Mouse (Mus musculus) lung, postnatal 0 days (tissue): ENCODE data around the gene Gatad2a.

ENCODE experiments used
- CTCF ChIP-seq: IDR thresholded peaks from 2 replicates; pipeline ENCODE4 v1.5.1; 2016; ENCODE audit warnings: antibody characterized with exemption, mild to moderate bottlenecking
- EP300 ChIP-seq: IDR thresholded peaks from 2 replicates; pipeline ENCODE4 v1.6.1; 2016; ENCODE audit warnings: antibody characterized with exemption, mild to moderate bottlenecking, control low read depth

DNA sequence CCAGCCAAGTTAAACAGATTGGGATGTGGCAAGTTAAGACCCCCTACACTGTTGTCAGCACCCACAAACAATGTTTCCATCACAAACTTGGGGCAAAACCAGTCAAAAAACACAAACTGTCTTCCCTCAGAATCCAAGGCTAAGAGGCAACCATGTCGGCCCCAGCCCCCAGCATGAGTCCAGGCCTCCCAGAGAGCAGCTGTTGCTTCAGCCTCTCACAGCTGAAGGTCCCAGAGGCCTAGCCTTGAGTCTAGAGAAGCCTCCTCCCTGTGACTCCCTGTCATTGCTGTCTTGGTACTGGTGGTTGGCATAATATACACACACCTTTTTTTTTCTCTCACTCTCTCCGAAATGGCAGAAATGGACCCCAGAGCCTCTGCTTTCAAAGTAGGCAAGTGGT lies 39.5 kb downstream of the Gatad2a start:
- TF ChIP-seq CTCF (no peak), EP300 (no peak)
